Mouse (Mus musculus) hindbrain, embryonic 13.5 days (tissue): ENCODE data around the gene Gpc6. TPM values are rescaled to one million over a fixed set of nuclear protein-coding genes. Genes with fewer than 3 reads are reported as not detected.
A peak's percentile ranks its signal among the peaks of the same experiment; 100 is the strongest.

ENCODE experiments used
- ATAC-seq: fragments of 200-750 bp; cut with Nextera tagmentation; 2 replicates; pipeline ENCODE4 v1.8.0; 2017; ENCODE audit warnings: moderate TSS enrichment; ENCODE audit not compliant: low FRiP score
- H3K27ac ChIP-seq: fragments of 300-500 bp; sonication (generic); 2 replicates; pipeline ENCODE4 v1.5.1; 2015; ENCODE audit warnings: inconsistent platforms, mild to moderate bottlenecking, moderate library complexity
- H3K27me3 ChIP-seq: fragments of 300-500 bp; sonication (generic); 2 replicates; pipeline ENCODE4 v1.6.1; 2015; ENCODE audit warnings: mild to moderate bottlenecking, inconsistent platforms
- H3K36me3 ChIP-seq: fragments of 300-500 bp; sonication (generic); 2 replicates; pipeline ENCODE4 v1.6.1; 2015; ENCODE audit warnings: mild to moderate bottlenecking, inconsistent platforms
- H3K4me1 ChIP-seq: fragments of 300-500 bp; sonication (generic); replicated peaks from 2 replicates; pipeline ENCODE4 v1.6.1; 2015; ENCODE audit warnings: inconsistent platforms
- H3K4me2 ChIP-seq: fragments of 300-500 bp; sonication (generic); 2 replicates; pipeline ENCODE4 v1.6.1; 2015; ENCODE audit warnings: inconsistent platforms, mild to moderate bottlenecking, moderate library complexity
- H3K4me3 ChIP-seq: fragments of 300-500 bp; sonication (generic); 2 replicates; pipeline ENCODE4 v1.5.1; 2015; ENCODE audit warnings: mild to moderate bottlenecking, inconsistent platforms
- H3K9ac ChIP-seq: fragments of 300-500 bp; sonication (generic); 2 replicates; pipeline ENCODE4 v1.6.1; 2015; ENCODE audit warnings: mild to moderate bottlenecking, inconsistent platforms
- H3K9me3 ChIP-seq: fragments of 300-500 bp; sonication (generic); 2 replicates; pipeline ENCODE4 v1.6.1; 2016; ENCODE audit warnings: inconsistent platforms
- WGBS: fragments of 180-500 bp; shearing (Covaris S2); methylation state at CpG from one replicate; pipeline ENCODE4 v1.1.7; 2015; 5-methylcytosine and 5-hydroxymethylcytosine counted together
- polyA plus RNA-seq: library from polyadenylated mRNA; unstranded; fragments of >200 nt; fragmentation: Nextera tagmentation; extraction: Ambion mirVana; gene quantifications from 2 replicates; pipeline ENCODE4 v1.2.1, GENCODE M21; 2015

Gpc6 gene
- polyA plus RNA-seq, 1 experiment from 2014 or later: 20.8 TPM

DNA sequence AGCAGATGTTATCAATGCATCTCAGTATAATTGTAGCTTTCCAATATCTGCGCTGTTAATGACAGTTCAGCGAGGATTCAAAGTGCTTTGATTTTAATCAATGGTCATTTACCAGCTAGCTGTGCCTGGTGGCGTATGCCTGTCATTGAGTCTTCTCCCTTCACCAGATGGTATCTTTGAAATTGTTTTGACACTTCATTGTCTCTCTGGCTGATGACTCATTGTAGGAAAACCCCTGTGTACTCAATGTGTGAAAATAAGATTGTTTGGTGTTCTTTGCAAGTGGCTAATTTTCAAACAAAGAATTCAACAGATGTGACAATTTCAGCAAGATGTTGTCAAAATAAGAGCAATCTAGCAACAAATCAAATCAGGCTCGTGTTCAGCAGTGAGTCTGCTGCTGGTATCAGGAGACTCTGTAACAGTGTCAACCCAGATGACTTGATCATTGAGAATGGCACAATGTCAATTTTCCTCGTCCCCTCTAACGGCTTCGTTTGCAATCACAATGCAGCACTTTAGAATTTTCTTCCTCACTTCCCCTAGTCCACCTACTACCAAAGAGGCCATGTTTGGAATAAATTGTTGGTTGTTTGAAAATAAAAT is 631.7 kb downstream of the Gpc6 start:
- Histone ChIP-seq H3K4me1 (peaks cover 5% of the 10 kb centered on the region; the same call in 1 of the 2 replicates), H3K9me3 (no peaks in the 10 kb centered on the region), H3K36me3 (no peaks in the 10 kb centered on the region), H3K9ac (no peak overlapping the region), H3K27ac (no peak overlapping the region), H3K4me3 (no peak overlapping the region), H3K27me3 (no peaks in the 10 kb centered on the region), H3K4me2 (no peak overlapping the region)
- WGBS: 59% methylated on average over 7 of the region's 7 CpGs
- no peak for ATAC-seq

DNA sequence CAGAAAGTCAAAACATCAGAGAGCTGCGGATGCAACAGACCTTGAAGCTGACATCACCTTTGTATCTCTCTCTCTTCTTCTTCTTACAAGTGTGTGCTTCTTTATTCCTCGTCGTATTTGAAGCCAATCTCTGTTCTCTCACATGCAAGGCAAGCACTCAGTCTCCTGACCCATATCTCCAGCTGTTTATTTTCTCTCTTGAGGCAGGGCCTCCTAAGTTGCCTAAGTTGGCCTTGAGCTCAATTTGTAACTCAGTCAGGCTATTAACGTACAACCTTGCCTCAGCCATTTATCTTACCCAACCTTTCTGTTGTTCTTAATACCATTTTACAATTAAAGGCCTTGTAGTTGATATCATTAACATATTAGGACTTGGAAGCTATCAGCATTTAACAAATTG is 637.0 kb downstream of the Gpc6 start:
- no peak for ATAC-seq
- no peaks in the 10 kb centered on the region for H3K36me3 ChIP-seq

DNA sequence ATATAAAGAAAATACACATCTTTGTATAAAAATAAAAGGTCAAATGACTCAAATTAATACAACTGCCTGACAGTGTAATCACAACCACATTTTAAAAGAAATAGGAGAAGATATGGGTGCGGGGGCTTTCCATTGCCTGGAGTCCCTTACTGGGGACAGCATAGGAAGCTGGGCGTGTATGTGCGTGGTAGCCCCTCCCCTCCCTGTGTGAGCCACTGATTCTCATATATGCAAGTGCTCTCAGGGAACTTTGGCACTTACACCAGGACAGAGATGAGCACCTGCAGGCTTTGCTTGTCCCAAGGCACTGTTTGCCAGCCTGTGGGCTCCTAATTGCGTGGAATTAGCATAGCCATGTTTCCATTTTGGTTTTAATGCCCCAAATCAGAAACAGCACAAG is 644.2 kb downstream of the Gpc6 start:
- Histone ChIP-seq H3K4me1 (no peaks in the 10 kb centered on the region), H3K27me3 (no peaks in the 10 kb centered on the region), H3K9ac (no peak overlapping the region), H3K9me3 (no peaks in the 10 kb centered on the region), H3K4me3 (no peak overlapping the region), H3K36me3 (no peaks in the 10 kb centered on the region), H3K4me2 (no peak overlapping the region), H3K27ac (no peak overlapping the region)
- WGBS: 71% methylated on average over 4 of the region's 4 CpGs
- ATAC-seq: no peak

More for the DNA sequence above, 637.0 kb downstream of the Gpc6 start:
- no peaks in the 10 kb centered on the region for H3K27me3 ChIP-seq
- H3K4me2 ChIP-seq: no peak overlapping the region
- no peak overlapping the region for H3K4me3 ChIP-seq
- 88% methylated on average over 4 of the region's 4 CpGs for WGBS
- peaks cover 5% of the 10 kb centered on the region; the same call in 1 of the 2 replicates for H3K4me1 ChIP-seq
- no peaks in the 10 kb centered on the region for H3K9me3 ChIP-seq
- no peak overlapping the region for H3K9ac ChIP-seq
- H3K27ac ChIP-seq: no peak overlapping the region

DNA sequence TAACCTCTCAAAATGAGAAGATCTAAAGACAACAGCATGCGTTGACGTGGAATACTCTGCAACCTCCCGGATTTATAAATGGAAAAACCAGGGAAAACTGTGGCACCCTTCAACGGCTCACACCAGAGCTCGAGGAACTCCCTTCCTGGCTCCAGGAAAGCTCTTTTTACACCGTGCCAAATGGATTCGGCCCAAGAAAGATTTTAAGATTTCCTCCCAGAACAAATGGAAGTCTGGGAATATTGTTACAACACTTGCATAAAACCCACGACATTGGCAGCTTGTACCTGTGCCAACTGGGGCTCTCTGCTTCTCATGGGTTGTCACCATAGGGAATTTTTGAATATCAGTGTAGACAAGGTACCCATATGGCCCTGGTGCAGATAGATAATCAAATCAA is 647.1 kb downstream of the Gpc6 start:
- no peak overlapping the region for H3K4me3 ChIP-seq
- H3K27me3 ChIP-seq: no peaks in the 10 kb centered on the region
- H3K4me2 ChIP-seq: no peak overlapping the region
- no peaks in the 10 kb centered on the region for H3K9me3 ChIP-seq
- H3K9ac ChIP-seq: no peak overlapping the region
- H3K27ac ChIP-seq: no peak overlapping the region
- no peaks in the 10 kb centered on the region for H3K4me1 ChIP-seq
- ATAC-seq: no peak
- 87% methylated on average over 8 of the region's 8 CpGs for WGBS
- H3K36me3 ChIP-seq: no peaks in the 10 kb centered on the region

DNA sequence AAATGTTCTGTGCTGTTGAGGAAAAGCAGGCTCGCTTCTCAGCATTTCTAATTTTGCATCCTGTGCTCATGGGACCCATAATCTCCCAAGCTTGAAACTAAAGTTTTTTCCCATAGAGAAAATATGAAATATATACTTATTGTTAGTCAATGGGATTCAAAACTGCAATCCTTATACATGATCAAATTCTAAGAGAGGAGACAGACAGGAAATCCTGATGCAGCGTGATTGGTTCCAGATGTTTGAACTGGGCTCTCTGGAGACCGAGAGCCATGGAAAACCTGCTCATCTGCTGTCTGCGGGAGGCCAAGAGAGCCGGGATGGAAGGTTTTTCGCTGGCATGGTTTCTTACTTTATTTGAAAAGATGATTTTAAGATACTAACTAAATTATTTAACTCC is 649.1 kb downstream of the Gpc6 start:
- Histone ChIP-seq H3K9ac (no peak overlapping the region), H3K27me3 (no peaks in the 10 kb centered on the region), H3K4me2 (no peak overlapping the region), H3K4me1 (no peaks in the 10 kb centered on the region), H3K36me3 (no peaks in the 10 kb centered on the region), H3K27ac (no peak overlapping the region), H3K4me3 (no peak overlapping the region), H3K9me3 (no peaks in the 10 kb centered on the region)
- ATAC-seq: no peak
- WGBS: 73% methylated on average over 6 of the region's 6 CpGs

DNA sequence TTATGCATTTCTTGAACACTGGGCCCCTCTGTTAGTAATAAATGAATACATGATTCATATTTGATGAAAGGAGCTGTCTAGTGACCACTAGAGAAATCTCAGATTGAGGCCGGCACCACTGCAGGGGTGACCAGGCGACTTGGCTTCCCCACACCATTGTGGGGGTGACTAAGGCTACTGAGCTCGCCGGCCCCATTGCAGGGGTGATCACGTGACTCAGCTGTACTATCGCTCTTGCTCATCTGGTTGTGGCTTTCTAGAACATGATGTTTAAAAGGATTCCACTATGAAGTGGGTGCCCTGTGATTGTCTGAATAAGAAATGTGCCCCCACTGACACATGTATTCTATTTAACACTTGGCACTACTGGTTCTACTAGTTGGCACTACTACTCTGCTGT is 656.6 kb downstream of the Gpc6 start:
- H3K4me1 ChIP-seq: no peaks in the 10 kb centered on the region
- H3K9me3 ChIP-seq: no peaks in the 10 kb centered on the region
- no peaks in the 10 kb centered on the region for H3K36me3 ChIP-seq
- no peak overlapping the region for H3K4me3 ChIP-seq
- no peak overlapping the region for H3K4me2 ChIP-seq
- no peak overlapping the region for H3K9ac ChIP-seq
- WGBS: 91% methylated on average over 6 of the region's 6 CpGs
- no peaks in the 10 kb centered on the region for H3K27me3 ChIP-seq
- H3K27ac ChIP-seq: no peak overlapping the region
- ATAC-seq: no peak

DNA sequence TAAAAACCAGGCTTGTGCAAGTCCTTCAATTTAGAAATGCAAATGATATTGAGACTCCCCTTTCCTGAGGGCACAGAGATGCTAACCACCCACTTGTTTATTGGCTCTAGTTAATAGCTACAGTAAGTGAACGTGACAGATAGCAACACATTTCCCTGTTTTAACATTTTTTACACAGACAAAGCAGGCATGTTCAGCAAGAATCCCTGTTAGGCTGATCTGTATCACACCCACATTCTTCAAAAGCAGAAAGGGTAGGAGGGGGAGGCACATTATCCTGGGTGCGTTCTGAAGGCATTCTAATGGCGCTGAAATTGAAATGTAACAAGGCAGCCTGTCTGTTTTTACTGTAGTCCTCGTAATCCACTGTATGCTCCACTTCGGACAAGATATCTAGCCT is 674.6 kb downstream of the Gpc6 start:
- Histone ChIP-seq H3K4me3 (no peak overlapping the region), H3K27ac (0 out of 2 replicates have a peak overlapping the region, but pooled peaks have one; percentile 44), H3K27me3 (no peaks in the 10 kb centered on the region), H3K4me1 (peaks cover 6% of the 10 kb centered on the region), H3K9me3 (no peaks in the 10 kb centered on the region), H3K9ac (no peak overlapping the region), H3K4me2 (no peak overlapping the region), H3K36me3 (no peaks in the 10 kb centered on the region)
- no peak for ATAC-seq
- WGBS: 62% methylated on average over 5 of the region's 5 CpGs

DNA sequence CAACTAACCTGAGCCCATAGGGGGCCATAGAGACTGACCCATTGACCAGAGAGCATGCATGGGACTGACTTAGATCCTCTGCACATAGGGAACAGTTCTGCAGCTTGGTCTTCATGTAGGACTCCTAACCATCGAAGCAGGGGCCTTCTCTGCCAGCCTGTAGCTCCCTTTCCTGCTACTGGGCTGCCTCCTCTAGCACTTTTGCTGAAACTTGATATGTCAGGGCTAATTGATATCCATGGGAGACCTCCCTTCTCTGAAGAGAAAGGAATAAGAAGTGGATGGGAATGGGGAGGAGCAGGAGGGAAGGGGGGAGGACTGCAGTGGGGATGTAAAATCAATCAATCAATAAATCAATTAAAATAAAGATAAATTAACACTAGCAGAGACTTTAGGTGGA is 678.7 kb downstream of the Gpc6 start:
- WGBS: 81% methylated on average over 1 of the region's 1 CpGs
- no peaks in the 10 kb centered on the region for H3K36me3 ChIP-seq

DNA sequence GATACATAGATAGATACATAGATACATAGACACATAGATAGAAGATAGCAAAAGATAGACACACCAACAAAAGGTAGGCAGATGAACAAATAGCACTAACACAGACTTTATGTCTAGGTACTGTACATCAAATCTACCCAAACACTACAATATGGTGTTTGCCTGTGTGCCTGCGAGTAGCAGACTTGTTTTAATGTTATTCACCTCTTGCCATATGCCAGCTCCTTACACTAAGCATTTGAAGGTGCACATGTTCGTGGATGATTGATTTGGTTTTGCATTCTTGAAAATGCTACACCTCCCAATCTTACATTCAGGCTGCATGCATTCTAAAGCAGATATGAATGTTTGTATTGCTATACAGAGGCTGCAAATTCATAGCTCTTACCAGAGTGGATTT is 680.6 kb downstream of the Gpc6 start:
- Histone ChIP-seq H3K27me3 (no peaks in the 10 kb centered on the region), H3K4me1 (no peaks in the 10 kb centered on the region), H3K4me3 (no peak overlapping the region), H3K9me3 (no peaks in the 10 kb centered on the region), H3K36me3 (no peaks in the 10 kb centered on the region), H3K27ac (no peak overlapping the region), H3K9ac (no peak overlapping the region), H3K4me2 (no peak overlapping the region)
- ATAC-seq: no peak
- 89% methylated on average over 2 of the region's 2 CpGs for WGBS

More for the DNA sequence above, 678.7 kb downstream of the Gpc6 start:
- no peak overlapping the region for H3K4me3 ChIP-seq
- ATAC-seq: no peak
- H3K9ac ChIP-seq: no peak overlapping the region
- no peak overlapping the region for H3K27ac ChIP-seq
- peaks cover 6% of the 10 kb centered on the region for H3K4me1 ChIP-seq
- H3K9me3 ChIP-seq: no peaks in the 10 kb centered on the region
- no peaks in the 10 kb centered on the region for H3K27me3 ChIP-seq
- H3K4me2 ChIP-seq: no peak overlapping the region

DNA sequence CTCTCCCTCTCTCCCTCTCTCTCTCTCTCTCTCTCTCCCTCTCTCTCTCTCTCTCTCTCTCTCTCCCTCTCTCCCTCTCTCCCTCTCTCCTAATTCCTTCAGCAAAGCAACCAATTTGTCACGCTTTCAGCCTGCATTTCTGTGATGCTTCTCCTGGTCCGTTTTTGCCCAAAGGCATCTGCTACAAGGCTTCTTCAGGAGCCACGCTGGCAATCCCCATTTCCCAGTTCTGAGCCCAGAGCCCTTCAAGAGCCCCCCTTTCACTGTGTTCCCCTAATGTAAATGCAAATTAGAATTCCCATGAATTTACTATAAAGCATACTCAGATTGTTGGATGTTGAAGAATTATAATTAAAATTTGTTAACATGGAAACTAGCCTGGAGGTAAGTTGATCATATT is 686.0 kb downstream of the Gpc6 start:
- Histone ChIP-seq H3K27me3 (no peaks in the 10 kb centered on the region), H3K27ac (no peak overlapping the region), H3K4me2 (no peak overlapping the region), H3K9me3 (no peaks in the 10 kb centered on the region), H3K9ac (no peak overlapping the region), H3K4me3 (no peak overlapping the region), H3K4me1 (no peaks in the 10 kb centered on the region), H3K36me3 (no peaks in the 10 kb centered on the region)
- WGBS: 63% methylated on average over 3 of the region's 3 CpGs
- ATAC-seq: no peak

DNA sequence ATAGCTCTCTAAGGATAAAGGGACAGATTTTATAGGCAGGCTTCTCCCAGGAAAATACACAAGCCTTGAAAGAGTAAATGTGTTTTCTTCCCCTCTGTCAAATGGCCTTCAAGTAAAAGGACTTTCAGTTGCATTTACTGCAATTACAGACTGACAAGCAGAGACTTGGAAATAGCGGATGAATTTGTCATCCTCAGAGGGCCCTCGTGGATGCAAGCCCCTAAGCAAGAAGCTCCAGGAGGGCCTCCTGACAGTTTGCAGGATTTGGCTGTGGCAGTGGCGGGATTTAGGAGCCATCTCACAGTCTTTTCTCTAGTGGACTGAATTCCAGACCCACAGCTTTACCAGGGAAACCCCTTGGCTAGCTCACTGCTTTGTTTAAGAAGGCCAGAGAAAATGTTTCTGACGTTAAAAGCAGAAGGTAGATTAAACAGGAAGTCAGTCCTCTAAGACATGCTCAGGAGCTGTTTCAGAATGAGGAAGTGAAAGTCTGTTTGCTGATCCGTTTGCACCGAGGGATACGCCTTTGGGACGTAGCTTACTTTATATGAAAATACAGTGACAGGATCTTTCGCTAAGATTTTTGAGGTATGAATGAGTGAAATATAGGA is 700.1 kb downstream of the Gpc6 start:
- Histone ChIP-seq H3K4me2 (no peak overlapping the region), H3K27me3 (no peaks in the 10 kb centered on the region), H3K27ac (no peak overlapping the region), H3K36me3 (no peaks in the 10 kb centered on the region), H3K4me1 (no peaks in the 10 kb centered on the region), H3K4me3 (no peak overlapping the region), H3K9ac (no peak overlapping the region), H3K9me3 (no peaks in the 10 kb centered on the region)
- 81% methylated on average over 9 of the region's 9 CpGs for WGBS
- ATAC-seq: no peak

DNA sequence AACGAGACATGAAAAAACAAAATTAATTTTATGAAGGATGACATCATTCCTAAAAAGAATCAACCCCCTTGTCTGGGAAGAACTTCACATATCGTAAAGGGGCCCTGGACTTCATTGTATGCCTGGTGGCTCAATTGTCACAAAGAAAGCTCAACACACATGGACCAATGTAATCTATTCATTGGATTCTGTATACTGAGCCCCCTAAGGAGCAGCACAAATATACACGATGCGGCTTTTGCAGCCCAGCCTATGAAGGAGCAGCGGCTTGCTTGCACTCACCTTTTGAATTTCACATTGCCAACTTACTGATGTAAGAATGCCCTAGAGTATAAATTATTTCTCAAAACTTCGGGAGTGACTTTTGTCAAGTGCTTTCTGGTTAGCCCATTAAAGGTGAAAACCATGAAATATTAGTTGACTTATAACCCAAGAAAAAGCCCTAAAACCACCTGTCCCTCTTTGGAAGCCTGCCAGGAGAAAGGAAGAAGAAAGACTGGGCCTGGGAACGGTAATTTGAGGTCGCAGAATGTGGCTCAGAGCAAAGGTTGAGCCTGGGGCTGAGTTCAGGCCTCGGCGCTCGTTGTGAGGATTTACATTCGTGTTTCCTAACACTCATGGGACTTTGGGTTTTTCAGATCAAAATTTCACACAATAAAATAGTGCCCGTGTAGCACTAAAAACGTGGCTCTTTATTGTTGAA is 709.3 kb downstream of the Gpc6 start:
- WGBS: 79% methylated on average over 14 of the region's 14 CpGs
- H3K4me1 ChIP-seq: no peaks in the 10 kb centered on the region
- H3K36me3 ChIP-seq: no peaks in the 10 kb centered on the region
- no peaks in the 10 kb centered on the region for H3K9me3 ChIP-seq
- no peak overlapping the region for H3K9ac ChIP-seq
- no peak overlapping the region for H3K27ac ChIP-seq
- ATAC-seq: no peak
- H3K4me3 ChIP-seq: no peak overlapping the region
- no peak overlapping the region for H3K4me2 ChIP-seq
- H3K27me3 ChIP-seq: no peaks in the 10 kb centered on the region

DNA sequence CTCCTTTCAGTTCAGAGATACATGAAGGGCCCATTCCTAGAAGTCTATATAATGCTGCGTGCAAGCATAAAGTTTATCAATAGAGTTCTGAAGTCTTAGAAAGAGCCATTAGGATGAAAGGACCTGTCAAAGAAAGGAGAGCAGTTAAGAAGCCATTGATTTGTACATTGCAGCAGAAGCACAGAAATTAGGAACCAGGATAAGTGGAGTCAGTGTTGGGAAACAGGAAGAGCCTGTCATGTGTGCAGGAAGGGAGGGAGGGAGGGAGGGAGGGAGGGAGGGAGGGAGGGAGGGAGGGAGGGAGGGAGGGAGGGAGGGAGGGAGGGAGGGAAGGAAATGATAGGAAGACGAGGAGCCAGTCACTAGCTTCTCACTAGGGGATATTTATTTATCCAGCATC is 716.7 kb downstream of the Gpc6 start:
- H3K4me3 ChIP-seq: no peak overlapping the region
- H3K9me3 ChIP-seq: no peaks in the 10 kb centered on the region
- H3K27ac ChIP-seq: no peak overlapping the region
- H3K36me3 ChIP-seq: no peaks in the 10 kb centered on the region
- 83% methylated on average over 2 of the region's 2 CpGs for WGBS
- no peaks in the 10 kb centered on the region for H3K4me1 ChIP-seq
- no peak for ATAC-seq
- no peak overlapping the region for H3K4me2 ChIP-seq
- H3K9ac ChIP-seq: no peak overlapping the region
- H3K27me3 ChIP-seq: no peaks in the 10 kb centered on the region
